Mouse (Mus musculus) granulocyte monocyte progenitor cell, adult 5-6 weeks (primary cell): ENCODE results near the gene Zfp109. TPM values are rescaled to one million over a fixed set of nuclear protein-coding genes. Genes with fewer than 3 reads are reported as not detected.
"Not testable (repeated sequence)": the region's sequence is repeated elsewhere in the genome, so short reads cannot be mapped to it uniquely, and the experiment has no call there.

Source experiments
- ATAC-seq: replicated peaks from 2 replicates; pipeline ENCODE4 v1.8.0; 2016; ENCODE audit warnings: mild to moderate bottlenecking, moderate TSS enrichment, inconsistent platforms; ENCODE audit not compliant: poor library complexity, severe bottlenecking
- total RNA-seq, 2 experiments: library from RNA; stranded (forward) in 1 of 2; stranded (reverse) in 1 of 2; fragments of 200-712, 200-1000 nt in 1 of 2; fragments of >200 nt in 1 of 2; fragmentation: Nextera tagmentation in 1 of 2; gene quantifications; 2 replicates each; pipeline ENCODE4 v1.2.3; 2014 to 2017

Gene Zfp109
- total RNA-seq (2014; fragmentation: Nextera tagmentation) (3.3 and 7.0 TPM in 2 replicates), total RNA-seq (2017) (8.7 and 9.0 TPM in 2 replicates)

DNA sequence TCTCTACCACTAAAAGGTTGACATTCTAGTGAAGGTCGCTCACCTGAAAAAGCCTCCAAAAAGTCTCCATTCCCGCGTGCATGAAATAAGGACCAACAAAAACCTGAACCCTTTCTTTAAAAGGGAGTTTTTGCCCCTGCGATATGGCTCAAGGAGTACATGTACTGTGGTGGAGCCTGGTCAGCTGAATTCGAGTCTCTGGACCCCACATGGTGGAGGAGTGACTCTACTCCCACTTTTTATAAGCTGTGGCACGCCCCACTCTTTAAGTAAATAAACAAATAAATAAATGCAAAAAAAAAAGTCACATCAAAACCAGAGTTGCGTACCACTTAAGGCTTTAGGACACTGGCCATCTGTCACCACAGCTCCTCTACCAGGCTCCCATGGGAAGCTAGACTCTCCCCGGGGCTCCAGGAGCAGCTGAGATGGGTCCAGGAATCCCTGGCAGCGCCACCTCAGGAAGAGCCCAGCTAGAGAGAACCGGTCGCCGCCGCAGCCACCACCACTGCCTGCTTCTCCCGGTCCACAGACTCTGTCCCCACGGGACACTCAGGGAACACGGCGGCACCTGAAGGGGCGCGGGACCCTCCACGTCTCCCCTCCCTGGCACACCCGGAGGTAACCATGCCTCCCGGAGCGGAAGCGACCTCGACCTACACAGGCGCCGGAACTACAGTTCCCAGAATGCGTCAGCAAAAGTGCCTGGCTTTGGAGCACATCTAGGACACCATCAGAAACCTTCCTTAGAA lies at the start of gene Zfp109:
Zfp109 (minus strand) TSS at position 521 of the 752 bp plus-strand sequence.
- peak; percentile 95 for ATAC-seq

DNA sequence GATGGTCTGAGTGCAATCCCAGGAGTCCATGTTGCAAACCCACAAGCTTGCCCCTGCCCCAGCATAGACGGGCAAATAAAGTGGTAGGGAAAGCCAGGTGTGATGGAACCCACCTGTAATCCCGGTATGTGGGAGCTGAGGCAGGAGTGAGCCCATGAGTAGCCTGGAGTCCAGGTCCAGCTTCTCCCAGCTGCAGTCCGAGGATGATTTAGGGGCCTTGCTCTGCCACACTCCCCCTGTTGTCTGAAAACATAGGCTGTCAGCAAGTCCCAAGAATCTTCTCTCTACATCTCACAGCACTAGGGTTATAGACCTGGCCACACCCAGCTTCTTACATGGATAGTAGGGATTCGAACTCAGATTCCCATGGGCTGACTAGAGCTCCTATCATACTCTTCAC lies 49.6 kb upstream of the Zfp109 start:
- no peak for ATAC-seq

DNA sequence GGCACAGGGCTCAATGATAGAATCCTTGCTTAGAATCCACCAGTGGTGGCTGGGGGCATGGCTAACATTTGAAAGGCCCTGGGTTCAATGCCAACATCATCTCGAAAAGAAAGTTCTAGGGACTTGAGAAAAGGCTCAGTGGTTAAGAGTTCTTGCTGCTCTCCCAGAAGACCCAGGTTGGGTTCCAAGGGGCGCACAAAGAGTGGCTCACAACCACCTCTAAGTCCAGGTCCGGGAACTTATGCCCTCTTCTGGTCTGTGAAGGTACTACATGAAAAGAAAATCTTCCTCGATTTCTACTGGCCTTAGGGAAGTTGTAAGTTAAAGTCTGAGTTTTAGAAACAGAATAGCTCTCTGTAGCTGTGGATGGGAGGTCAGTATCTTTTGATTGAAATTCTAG lies 48.7 kb upstream of the Zfp109 start:
- peak; percentile 42 for ATAC-seq

DNA sequence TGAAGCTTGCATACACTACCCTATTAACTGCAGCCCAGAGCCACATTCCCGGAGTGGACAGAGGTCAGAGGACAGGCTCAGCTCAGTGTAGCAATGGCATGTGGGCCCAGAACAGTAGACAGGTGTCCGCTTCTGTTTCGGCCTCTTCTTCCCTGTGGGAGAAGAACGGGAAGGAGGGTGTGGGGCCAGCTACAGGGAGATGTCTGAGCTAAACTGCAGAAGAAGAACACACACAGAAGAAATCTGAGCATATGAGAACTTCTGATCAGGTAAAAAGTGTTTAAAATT lies 43.4 kb upstream of the Zfp109 start:
- ATAC-seq = no peak

DNA sequence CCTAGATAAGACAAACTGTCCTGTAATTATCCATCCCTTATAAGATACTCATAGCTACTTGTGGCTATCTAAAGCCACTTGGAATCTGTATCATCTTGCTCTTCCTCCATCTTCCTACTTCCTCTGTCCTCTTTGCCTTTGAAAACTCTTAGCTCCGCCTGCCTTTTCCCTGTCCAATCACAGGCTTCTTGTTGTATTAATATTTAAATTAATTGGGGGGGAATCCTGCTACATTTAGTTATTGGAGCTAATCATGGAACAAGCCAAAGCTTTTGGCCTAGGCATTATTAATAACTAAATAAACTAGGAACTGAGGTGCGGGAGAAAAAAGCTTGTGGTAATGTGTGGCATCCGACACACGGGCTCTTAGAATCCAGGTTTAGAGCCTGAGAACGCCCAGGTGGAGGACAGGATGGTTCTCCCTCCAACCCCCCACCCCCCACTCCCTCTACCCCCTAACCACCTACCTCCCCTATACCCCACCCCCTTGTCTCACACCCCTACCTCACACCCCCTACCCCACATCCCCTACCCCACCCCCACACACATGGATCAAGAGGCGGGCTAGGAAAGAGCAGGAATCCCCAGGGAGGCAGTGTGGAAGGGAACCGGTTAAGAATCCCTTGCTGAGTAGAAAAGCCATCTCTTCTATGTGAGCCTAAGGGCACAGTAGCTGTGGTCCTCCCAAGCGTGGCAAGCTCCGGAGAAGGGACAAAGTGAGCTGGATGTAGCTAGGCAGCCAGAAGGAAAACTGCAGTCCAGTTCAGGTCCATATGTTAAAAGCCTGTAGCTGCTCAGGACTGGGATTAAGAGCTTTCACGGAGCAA lies 42.9 kb upstream of the Zfp109 start:
- no peak for ATAC-seq

DNA sequence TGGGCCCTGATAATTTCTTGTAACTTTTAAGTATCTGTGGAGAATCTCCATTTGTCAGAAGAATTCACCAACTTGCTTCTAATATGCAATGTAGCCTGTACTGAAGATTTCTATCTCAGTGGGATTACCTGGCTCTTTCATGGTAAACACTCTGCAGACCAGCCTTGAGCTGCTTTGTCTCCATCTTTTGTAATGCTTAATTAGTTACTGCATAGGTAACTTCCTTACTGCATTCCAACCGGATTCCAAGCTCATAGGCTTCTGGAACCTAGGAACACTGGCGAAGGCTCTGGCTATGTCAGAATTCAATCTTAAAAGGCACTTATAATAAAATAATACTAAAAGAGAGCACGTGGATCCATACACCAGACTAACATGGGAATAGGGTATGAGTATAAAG lies 41.4 kb upstream of the Zfp109 start:
- ATAC-seq = not testable (repeated sequence)

DNA sequence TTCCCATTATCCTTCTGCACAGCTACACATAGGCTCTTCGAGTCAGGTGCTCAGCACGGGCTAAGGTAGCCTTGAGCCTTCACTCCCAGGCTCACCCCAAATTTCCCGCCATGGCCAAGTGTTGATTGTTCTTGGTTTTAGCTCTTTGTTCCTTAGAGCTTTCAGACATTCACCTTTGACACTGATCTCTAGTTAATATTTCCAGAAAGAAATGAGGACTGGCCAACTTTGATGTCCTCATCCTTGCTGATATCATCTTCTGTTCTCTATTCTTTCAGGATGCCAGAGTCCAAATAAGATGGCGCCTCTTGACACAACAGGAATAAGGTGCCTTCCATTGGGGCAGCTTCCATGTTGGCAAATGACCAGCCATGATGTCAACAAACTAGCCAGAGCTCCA lies 37.1 kb upstream of the Zfp109 start:
- ATAC-seq = no peak

DNA sequence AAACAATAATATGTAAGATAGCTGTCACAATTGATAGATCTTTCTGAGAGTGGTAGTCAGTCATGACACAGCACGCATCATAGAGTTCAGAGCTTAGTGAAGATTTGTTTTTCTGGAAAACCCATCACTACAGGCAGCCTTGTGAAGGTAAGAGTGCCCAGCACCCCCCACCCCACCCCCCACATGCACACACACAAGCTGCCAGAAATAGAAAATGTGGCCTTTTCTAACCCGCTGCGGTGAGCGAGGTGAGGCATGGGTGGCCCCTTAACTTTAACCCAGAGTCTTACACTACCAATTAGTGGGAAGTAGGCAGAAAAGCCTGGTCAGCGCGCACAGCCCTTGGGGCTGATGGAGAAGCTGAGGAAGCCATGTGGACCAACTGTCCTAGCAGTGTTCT lies 33.8 kb upstream of the Zfp109 start:
- ATAC-seq = no peak

DNA sequence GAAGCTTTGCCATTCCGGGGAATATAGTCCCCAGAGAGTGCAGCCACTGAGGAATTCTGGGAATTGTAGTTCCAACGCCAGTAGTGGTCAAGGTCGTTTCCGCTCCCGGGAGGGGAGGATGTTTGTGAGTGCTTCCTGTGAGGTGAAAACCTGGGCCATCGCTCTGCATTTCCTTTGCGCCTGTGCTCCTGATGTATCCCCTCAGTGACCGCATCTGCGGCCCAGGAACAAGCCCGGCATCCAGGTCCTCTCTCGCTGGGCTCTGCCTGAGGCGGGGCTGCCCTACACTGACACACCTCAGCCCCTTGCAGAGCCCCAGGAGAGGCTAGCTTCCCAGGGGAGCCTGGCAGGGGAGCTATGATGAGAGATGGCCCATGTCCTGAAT lies 32.9 kb upstream of the Zfp109 start, which contains the start of gene Zfp93:
Zfp93 (plus strand) TSS at position 133 of the 385 bp plus-strand sequence.
- ATAC-seq = peak; percentile 98

DNA sequence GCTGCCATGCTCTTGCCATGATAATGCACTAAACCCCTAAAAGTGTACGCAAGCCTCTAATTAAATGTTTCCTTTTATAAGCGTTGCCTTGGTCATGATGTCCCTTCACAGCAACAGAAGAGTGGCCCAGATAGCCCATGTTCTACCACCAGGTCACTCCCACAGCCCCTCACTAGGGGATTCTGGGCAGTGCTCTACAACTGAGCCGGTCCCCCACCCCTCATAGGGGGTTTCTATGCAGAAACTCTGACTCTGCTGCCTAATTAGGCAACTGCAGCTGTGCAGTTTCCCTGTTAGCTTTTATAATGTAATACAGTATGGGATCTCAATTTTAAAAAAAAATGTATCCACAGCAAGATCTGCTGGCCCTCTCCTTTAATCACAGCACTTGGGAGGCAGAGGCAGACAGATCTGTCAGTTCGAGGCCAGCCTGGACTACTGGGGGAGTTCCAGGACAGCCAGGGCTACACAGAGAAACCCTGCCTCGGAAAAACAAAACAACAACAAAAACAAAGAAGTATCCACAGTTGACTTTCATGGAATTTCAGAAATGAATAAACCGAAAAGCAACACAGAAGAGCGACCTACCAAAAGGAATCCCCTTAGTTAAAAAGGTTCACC lies 32.4 kb upstream of the Zfp109 start:
- ATAC-seq = no peak; the same call in 1 of the 2 replicates

DNA sequence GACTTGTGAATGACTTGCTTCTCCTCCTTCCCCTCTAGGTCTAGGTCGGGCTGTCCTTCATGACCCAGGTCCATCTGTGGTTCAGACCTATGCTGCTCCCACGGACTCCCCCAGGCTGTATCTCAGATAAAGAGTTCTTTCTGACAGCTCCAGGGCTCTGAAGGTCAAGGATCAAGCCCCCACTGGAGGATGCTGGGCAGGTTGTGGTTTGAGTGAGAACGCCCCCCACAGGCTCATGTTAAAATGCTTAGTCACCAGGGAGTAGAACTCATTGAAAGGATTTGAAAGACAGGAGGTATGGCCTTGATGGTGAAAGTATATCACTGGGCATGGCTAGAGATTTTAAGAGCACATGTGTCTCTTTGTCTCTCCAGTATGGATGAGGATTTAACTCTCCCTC lies 31.9 kb upstream of the Zfp109 start:
- no peak for ATAC-seq

DNA sequence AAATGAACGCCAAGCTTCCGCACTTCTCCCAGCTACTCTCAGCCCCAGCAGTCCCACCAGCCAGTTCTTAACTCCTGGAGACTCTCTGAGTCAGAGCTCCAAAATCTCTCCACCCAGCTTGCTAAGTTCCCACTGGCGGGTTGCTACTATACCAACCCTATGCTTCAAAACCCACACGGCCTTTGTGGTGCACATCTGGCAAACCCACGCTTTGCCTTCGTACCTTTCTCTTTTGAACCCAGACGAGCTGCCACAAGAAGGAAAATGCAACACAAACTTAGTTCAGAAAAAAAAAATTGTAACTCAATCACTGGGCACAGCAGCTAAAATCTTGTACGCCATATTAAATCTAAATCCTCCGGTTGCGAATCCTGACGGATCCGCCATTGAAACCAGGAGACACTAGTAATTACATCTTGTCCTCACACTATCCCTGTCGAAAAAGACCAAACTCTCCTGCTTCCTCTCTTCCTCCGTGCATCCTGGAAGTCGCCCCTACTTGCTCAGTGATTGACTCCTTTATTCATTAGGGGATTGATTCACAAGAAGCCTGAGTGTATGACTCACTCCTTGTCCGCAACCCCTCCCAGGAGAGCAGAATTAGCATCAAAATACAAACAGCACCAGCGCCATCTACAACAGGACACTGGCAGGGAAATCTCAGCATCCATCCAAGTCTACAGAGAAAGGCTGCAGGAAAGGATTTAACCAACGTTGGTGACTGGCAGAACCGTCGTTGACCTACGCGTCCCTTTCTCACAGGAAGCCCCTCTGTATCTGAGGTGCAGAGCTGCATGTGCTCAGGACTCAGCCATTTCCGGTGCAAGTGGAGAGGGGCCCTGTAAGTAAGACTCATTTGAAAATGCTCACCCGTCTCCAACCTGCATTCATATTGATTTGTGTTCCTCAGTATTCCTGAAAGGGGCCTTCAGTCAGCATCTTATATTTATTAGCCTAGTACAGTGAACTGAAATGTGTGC lies 31.1 kb upstream of the Zfp109 start:
- no peak for ATAC-seq

DNA sequence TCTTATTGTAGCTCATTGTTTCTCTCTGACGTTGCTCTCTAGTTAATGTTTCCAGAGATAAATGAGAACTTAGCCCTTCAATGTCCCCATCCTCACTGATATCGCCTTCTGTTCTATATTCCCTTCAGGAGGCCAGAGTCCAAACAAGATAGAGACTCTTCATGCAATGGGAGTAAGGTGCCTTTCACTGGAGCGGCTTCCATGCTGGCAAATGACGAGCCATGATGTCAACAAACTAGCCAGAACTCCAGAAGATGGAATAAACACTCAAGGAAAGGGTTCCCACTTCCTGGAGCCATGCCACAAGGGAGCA lies 22.6 kb upstream of the Zfp109 start:
- ATAC-seq = no peak

DNA sequence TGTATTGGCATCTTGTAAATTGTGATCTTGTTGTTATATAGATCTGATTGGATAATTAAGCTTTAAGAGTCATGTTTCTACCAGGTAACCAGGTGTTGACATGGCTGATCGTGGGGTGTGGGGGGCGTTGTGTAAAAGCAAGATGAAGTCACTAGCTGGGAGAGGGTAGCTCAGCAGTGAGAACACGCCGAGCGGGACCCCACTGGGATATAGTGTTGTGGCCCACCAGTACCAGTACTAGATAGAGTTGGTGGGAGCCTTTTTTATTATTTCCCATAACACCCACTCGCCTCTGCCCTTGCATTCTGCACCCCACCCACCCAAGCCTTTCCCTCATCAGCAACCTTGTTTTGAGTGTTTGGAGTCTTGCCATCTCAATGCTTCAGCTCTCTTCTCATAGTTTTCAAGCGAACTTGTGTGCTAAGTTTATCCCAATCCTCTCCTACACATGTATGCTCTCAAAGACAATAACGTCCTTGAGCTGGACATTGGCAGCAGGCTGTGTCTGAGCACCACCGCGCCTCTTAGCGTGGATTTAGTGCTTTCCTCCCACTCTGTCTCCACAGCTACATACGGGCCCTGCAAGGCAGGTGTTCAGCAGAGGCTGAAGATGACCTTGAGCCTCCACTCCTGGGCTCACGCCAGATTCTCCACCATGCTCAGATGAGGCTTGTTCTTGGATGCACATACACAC lies 22.1 kb upstream of the Zfp109 start:
- no peak for ATAC-seq

DNA sequence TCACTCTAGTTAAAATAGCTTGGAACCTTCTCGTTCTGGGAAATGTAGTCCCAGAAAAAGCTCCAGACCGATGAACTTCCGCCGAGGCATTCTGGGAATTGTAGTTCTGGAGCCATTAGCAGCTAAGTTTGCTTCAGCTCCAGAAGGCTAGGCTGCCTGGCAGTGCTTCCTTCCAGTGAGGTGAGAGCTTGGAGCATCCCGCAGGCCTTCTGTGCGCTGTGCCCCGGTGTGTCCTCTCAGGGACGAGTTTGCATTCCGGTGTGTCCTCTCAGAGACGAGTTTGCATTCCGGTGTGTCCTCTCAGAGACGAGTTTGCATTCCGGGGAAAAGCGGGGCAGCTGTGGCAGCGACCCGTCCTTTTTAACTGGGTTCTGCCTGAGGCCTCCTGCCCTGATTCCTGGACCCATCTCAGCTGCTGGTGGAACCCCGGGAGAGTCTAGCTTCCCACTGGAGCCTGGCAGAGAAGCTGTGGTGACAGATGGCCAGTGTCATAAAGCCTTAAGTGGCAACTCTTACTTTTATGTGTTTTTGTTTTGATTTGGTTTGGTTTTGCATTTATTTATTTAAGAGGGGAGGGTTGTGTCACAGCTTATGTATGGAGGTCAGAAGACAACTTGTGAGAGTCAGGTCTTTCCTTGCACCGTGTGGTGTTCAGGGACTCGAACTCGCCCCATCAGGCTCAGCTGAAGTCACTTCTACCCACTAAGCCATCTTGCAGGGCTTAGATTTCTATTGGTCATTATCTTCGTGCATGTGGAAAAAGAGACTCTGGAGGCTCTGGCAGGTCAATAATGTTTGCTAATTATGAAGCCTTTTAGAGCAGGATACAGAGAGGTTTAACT lies 17.5 kb upstream of the Zfp109 start, which contains the start of gene Zfp108:
Zfp108 (plus strand) TSS at position 162 of the 842 bp plus-strand sequence.
- ATAC-seq = peak; percentile 97

DNA sequence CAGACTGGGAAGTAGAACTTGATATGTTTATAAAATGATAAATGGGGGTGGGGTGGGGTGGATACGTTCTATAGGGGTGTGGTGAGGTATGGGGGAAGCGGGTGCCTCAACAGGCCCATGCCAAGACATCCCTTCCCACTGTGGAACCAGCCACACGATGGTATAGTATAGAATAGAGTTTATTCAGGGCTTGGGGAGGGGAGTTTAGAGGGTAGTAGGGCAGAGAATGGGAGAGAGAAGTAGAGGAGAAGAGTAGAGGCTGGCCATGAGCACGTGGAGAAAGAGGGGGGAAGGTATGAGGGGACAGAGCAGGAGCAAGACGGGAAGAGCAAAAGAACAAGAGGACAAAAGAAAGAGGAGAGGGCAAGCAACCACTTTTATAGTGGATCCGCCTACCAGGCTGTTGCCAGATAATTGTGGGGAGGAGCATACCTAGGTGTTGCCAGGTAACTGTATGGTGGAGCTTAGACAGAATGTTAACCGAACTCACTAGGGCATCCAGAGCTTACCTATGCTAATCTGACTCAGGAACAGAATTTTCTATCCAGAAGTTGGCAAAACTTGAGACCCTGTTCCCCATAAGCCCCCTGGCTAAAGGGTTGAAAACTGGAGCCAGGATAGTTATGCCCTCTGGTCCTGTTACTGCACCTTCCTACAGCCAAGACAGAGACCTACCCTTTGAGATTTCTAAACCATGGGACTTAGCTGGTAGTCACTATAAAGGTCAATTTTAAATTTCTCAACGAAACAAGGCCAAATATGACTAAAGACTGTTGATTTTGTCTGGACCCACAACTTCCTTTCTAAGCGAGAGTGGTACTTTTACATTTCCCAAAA lies 16.6 kb upstream of the Zfp109 start:
- ATAC-seq = no peak

DNA sequence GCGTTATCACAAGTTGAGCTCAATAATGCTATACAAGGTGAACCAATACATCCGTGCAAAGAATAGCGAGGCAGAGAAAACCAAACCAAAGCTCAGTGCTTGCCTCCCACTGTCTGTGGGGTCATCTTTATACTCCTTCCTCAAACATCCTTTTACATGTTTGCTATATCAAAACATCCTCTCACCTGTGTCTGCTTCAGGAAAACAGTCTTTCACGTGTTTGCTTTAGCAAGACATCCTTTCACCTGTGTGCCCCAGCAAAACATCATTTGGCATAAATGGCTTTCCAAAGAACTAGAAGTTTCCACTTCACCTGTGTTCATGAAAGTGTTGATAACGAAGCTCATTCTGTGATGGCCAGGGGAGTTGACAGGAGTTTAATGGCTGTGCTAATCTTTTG lies 26.0 kb downstream of the Zfp109 start, which contains the start of gene Zfp111:
Zfp111 (minus strand) TSS at position 101 of the 400 bp plus-strand sequence.
- no peak for ATAC-seq

DNA sequence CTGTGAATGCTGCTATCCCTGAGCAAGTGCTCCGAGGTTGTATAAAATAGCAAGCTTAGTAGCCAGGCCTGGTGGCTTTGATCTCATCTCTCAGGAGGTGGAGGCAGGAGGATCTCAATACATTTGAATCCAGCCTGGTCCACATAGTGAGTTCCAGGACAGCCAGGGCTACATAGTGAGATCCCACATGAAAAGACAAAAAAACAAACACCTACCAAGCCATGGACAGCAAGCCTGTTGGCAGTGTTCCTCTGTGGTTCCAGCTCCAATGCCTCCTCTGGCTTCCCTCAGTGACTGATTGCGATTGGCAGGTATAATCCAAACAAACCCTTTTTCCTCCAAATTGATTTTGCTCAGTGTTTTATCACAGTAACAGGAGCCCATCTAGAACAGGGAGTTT lies 27.1 kb downstream of the Zfp109 start:
- no peak for ATAC-seq
